ENCODE assay signal across 23 mouse cellular contexts in the genomic region with DNA sequence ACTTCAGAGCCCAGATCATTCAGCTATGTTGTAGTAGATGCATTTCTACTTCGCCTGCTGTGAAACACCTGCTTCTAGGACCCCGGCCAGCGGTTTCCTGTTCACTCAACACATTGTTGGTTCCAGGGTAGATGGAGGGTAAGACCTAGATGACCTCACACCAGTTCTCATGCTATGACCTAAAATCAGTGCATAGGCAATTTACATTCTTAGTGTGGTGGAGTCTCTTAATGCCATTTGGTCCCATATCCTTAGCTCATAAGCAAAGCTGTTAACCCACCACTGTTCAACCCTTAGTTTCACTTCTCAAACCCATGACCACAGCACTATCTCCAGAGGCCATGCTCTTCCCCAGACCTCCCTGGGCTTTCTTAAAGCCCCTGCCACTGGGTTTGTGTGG.
DNase-seq lines count a peak whose midpoint lies in the region; ATAC-seq and TF ChIP-seq lines count a peak whose summit lies in the region.
"Had no signal": no experiment of that assay in that cellular context is flagged by ENCODE, and none has a peak within 500 bp of the region (broad histone marks: within the 10 kb centered on the region; RNA-seq: fewer than 3 reads in every experiment).

No protein-coding gene starts in this region.

- TF ChIP-seq EP300 in CH12.LX (IDR thresholded peaks at IDR 0.05; ENCODE audit: low read length), result peak; percentile 90

- peaks cover 0 to 23% of the 10 kb centered on the region in 2 experiments; a peak in 2 of 4 replicates for H3K4me1 ChIP-seq in CH12.LX (ENCODE audit: control insufficient read depth in 1 of 2, insufficient read depth in 2 of 2)
- H3K4me1 ChIP-seq: embryonic facial prominence, embryonic 13.5 days; forebrain, embryonic 13.5 days; hindbrain, embryonic 12.5 days had no signal

- intact Hi-C loops in left cerebral cortex, postnatal 25 days (cut with DNase I), result no loop called here

- in situ Hi-C loops in CH12.LX (cut with MboI; ENCODE audit: low pct_ligation_motif_present, low pct_unique_long_range_greater_than_20kb, low sequenced_read_pairs), result no loop called here

- ATAC-seq in hematopoietic stem cell, adult 5-6 weeks (replicated peaks in 1 of 2; ENCODE audit: insufficient read depth in 1 of 2, low FRiP score in 2 of 2, low TSS enrichment in 1 of 2, low read depth in 1 of 2, poor library complexity in 2 of 2, severe bottlenecking in 2 of 2), result peak; percentile 39 to 46; a peak in 1 of 4 replicates
- ATAC-seq: activated CD4-positive, CD25-positive, alpha-beta regulatory T cell, adult 4 months; forebrain, embryonic 13.5 days; forebrain, postnatal 0 days; hindbrain, embryonic 16.5 days; inflammation-experienced regulatory T-cells, adult 6 months; intestine, postnatal 0 days; Patski had no signal

- no peak for TF ChIP-seq POLR2A in CH12.LX (IDR thresholded peaks at IDR 0.05; ENCODE audit: low read depth, low read length)

- H3K36me3 ChIP-seq in CH12.LX (replicated peaks in 1 of 2; ENCODE audit: control insufficient read depth in 1 of 2, insufficient read depth in 1 of 2, low read length in 1 of 2), result no peaks in the 10 kb centered on the region
- H3K36me3 ChIP-seq in splenic B cell, adult 2 months (ENCODE audit: control insufficient read depth, insufficient read depth, low read length, poor library complexity, severe bottlenecking), result no peaks in the 10 kb centered on the region
- H3K36me3 ChIP-seq: embryonic facial prominence, embryonic 13.5 days; heart, embryonic 12.5 days; hindbrain, embryonic 12.5 days had no signal

- no peak; the same call in 1 of the 2 replicates for TF ChIP-seq RAD21 in CH12.LX (IDR thresholded peaks at IDR 0.05; ENCODE audit: low read depth, low read length)

- no peaks in the 10 kb centered on the region for H3K79me2 ChIP-seq in CH12.LX (replicated peaks; ENCODE audit: control insufficient read depth, extremely low read depth, insufficient read depth, poor library complexity, severe bottlenecking)

- no peak for TF ChIP-seq CTCF in CH12.LX (conservative IDR thresholded peaks at IDR 0.05 in 1 of 2, IDR thresholded peaks at IDR 0.05 in 1 of 2; ENCODE audit: low read depth in 2 of 2, low read length in 2 of 2)

- no peak overlapping the region for H3K9ac ChIP-seq in CH12.LX (ENCODE audit: insufficient read depth, low read depth)
- H3K9ac ChIP-seq: embryonic facial prominence, embryonic 13.5 days; forebrain, embryonic 13.5 days; forebrain, postnatal 0 days; heart, embryonic 12.5 days; hindbrain, embryonic 12.5 days had no signal

- H3K4me3 ChIP-seq in CH12.LX (replicated peaks in 1 of 3; ENCODE audit: low read depth in 2 of 3, low read length in 2 of 3, poor library complexity in 1 of 3), result no peak overlapping the region
- H3K4me3 ChIP-seq: embryonic facial prominence, embryonic 13.5 days; forebrain, embryonic 13.5 days; gastrocnemius, adult 2 months; heart, adult 2 months; heart, embryonic 12.5 days; hindbrain, embryonic 12.5 days had no signal

- peak overlapping the region; percentile 68 for H3K4me2 ChIP-seq in CH12.LX (ENCODE audit: insufficient read depth, low read depth, poor library complexity, severe bottlenecking)
- H3K4me2 ChIP-seq: embryonic facial prominence, embryonic 13.5 days; forebrain, embryonic 13.5 days; heart, embryonic 12.5 days; hindbrain, embryonic 12.5 days had no signal

- H3K9me3 ChIP-seq in CH12.LX (replicated peaks; ENCODE audit: low read length), result no peaks in the 10 kb centered on the region
- H3K9me3 ChIP-seq: embryonic facial prominence, embryonic 13.5 days; forebrain, embryonic 13.5 days; heart, embryonic 12.5 days; hindbrain, embryonic 12.5 days had no signal

- H3K27me3 ChIP-seq in CH12.LX (replicated peaks), result peaks cover 3% of the 10 kb centered on the region
- no peaks in the 10 kb centered on the region for H3K27me3 ChIP-seq in splenic B cell, adult 2 months (ENCODE audit: control insufficient read depth, insufficient read depth, low read length, poor library complexity, severe bottlenecking)
- H3K27me3 ChIP-seq: embryonic facial prominence, embryonic 13.5 days; forebrain, embryonic 13.5 days; heart, embryonic 12.5 days; hindbrain, embryonic 12.5 days had no signal

- DNase-seq in spleen, postnatal 36 days (ENCODE audit: low spot score in 2 of 2), result peak; percentile 22 to 24
- no peak for DNase-seq in spleen, postnatal 10 days (ENCODE audit: low spot score in 2 of 2)
- peak; percentile 80 for DNase-seq in CH12.LX (ENCODE audit: extremely low read depth)
- peak; percentile 32 for DNase-seq in splenic B cell, adult 2 months (ENCODE audit: low read depth, low spot score)
- DNase-seq in left cerebral cortex, postnatal 25 days (ENCODE audit: low spot score in 2 of 2), result no peak
- DNase-seq in gastrocnemius, postnatal 25 days, result no peak
- DNase-seq: adrenal gland, adult 8-10 months; adrenal gland, postnatal 36 days; cerebellum, adult 2 months; cerebellum, postnatal 25 days; forebrain, postnatal 0 days; gastrocnemius, adult 2 months; heart, adult 2 months had no signal

- dilution Hi-C loops in CH12.LX (cut with MboI; ENCODE audit: extremely low pct_ligation_motif_present, extremely low pct_unique_long_range_greater_than_20kb, low sequenced_read_pairs), result no loop called here

- no peak overlapping the region for H3K27ac ChIP-seq in CH12.LX (ENCODE audit: insufficient read depth, low read depth)
- H3K27ac ChIP-seq: embryonic facial prominence, embryonic 13.5 days; forebrain, embryonic 13.5 days; gastrocnemius, adult 2 months; heart, adult 2 months; hindbrain, embryonic 12.5 days had no signal

TF ChIP-seq in CH12.LX, 34 proteins besides CTCF, POLR2A, EP300 and RAD21:
- TF ChIP-seq MYC (IDR thresholded peaks at IDR 0.05; ENCODE audit: low read depth, low read length), result no peak
- 0 out of 2 replicates have a peak, but pooled peaks have one; percentile 34 for TF ChIP-seq MAX (IDR thresholded peaks at IDR 0.05; ENCODE audit: low read length)
- no peak for TF ChIP-seq NELFE (IDR thresholded peaks at IDR 0.05; ENCODE audit: low read depth, low read length)
- peak; percentile 38 for TF ChIP-seq BHLHE40 (IDR thresholded peaks at IDR 0.05; ENCODE audit: low read depth, low read length)
- TF ChIP-seq JUN (IDR thresholded peaks at IDR 0.05; ENCODE audit: insufficient read depth, low read depth, low read length), result peak; percentile 58; the same call in 1 of the 2 replicates
- peak; percentile 55 for TF ChIP-seq TCF12 (IDR thresholded peaks at IDR 0.05; ENCODE audit: low read depth, low read length)
- peak; percentile 90 for TF ChIP-seq IRF4 (IDR thresholded peaks at IDR 0.05; ENCODE audit: low read depth, low read length)
- no peak for TF ChIP-seq USF2 (conservative IDR thresholded peaks at IDR 0.05; ENCODE audit: low read depth, low read length)
- 0 out of 2 replicates have a peak, but pooled peaks have one; percentile 26 for TF ChIP-seq MXI1 (IDR thresholded peaks at IDR 0.05; ENCODE audit: low read depth, low read length)
- TF ChIP-seq MAFK (IDR thresholded peaks at IDR 0.05; ENCODE audit: insufficient replicate concordance, low read length), result 0 out of 2 replicates have a peak, but pooled peaks have one; percentile 55
- TF ChIP-seq ETS1 (conservative IDR thresholded peaks at IDR 0.05; ENCODE audit: low read depth, low read length), result peak; percentile 85
- peak; percentile 46; the same call in 1 of the 2 replicates for TF ChIP-seq JUND (conservative IDR thresholded peaks at IDR 0.05; ENCODE audit: low read depth, low read length)

Comparison
In these comparisons a context has a peak if more than half of its experiments do, and no peak if none do; other contexts are left out.
1. DNase-seq: peak in spleen, postnatal 36 days (2 of 2), CH12.LX (single experiment) and splenic B cell, adult 2 months (single experiment); none in spleen, postnatal 10 days (0 of 2), left cerebral cortex, postnatal 25 days (0 of 2) and gastrocnemius, postnatal 25 days (single experiment).